Mouse (Mus musculus) megakaryocyte, embryonic 14.5 days (primary cell): Measurements from ENCODE around the gene Pigm.
A peak's percentile ranks its signal among the peaks of the same experiment; 100 is the strongest.

Experiments
- FLI1 ChIP-seq: IDR thresholded peaks from 2 replicates; pipeline ENCODE4 v1.6.1; 2012; ENCODE audit warnings: low read length, inconsistent platforms, mixed read lengths
- GATA1 ChIP-seq: IDR thresholded peaks from 3 replicates; pipeline ENCODE4 v1.6.1; 2012; ENCODE audit warnings: mixed read lengths, low read length, inconsistent platforms, borderline replicate concordance

DNA sequence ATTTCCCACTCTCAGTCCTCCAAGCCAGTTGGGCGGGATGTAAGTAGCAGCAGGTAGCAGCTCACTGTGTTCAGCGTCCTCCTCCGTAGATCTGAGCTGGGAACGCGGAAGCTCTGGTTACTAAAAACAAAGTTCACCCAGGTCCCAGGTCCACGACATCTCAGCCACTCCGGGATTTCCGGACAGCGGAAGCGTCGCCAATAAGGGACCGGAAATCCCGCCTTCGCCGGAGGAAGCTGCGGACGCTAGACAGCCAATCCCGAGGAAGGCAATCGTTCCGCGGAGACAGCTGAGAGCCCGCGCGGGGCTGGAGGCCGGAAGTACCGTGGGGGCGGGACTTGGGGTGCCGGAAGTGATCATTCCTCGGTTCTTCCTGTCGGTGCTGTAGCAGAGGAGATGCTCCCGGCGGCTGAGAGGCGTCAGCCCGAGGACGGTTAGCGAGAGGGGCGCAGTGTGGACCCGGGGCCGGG, at the start of gene Pigm:
- TF ChIP-seq FLI1 (peak; percentile 99), GATA1 (no peak)
